Mouse (Mus musculus): ENCODE results near the gene Gramd1b. TPM values are rescaled to one million over a fixed set of nuclear protein-coding genes. Genes with fewer than 3 reads are reported as not detected.

Gramd1b gene
- 100 to 1,000 TPM; 134 to 191 (median 158) TPM for total RNA-seq (2022)

DNA sequence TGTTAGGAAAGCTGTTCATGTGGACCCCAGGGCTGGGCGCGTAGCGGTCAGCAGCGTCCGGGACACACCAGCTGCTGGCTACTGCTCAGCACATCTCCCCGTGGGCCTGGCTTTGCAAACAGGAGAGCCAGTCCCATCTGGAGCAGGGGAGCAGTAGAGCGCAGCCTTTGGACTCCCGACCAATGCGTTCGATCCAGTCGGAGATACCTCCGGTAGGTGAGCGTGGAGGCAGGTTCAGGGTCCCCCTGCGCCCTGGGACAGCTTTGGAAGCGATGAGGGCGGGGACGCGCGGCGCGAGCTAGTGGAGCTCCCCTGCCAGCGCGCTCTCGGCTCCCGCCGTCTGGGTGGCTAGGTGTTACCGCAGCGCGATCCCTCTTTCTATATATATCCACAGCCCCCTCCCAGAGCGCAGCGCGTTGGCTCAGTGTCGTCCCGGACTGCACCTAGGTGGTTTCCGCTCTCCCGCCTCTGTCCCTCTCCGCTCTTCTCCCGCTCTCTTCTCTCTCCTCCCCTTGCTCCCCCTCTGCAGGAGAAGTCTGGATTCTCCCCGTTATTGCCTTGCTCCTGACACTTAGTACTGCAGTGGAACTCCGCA lies at the start of gene Gramd1b:
Gene Gramd1b, minus strand, starts transcription at position 357 of the 595 bp plus-strand sequence.
- no peak for DNase-seq (ENCODE audit: low spot score in 2 of 2)

- DNase-seq (ENCODE audit: low spot score in 2 of 2) = no peak
These were observed 47.8 kb upstream of the Gramd1b start for GRCm38 (mm10) chr9:40578726-40579625.

GRCm38 (mm10) chr9:40577132-40577531 lies 45.9 kb upstream of the Gramd1b start:
- no peak for DNase-seq (ENCODE audit: low spot score in 2 of 2)

GRCm38 (mm10) chr9:40575053-40575985 lies 44.1 kb upstream of the Gramd1b start:
- DNase-seq (ENCODE audit: low spot score in 2 of 2) = no peak

DNA sequence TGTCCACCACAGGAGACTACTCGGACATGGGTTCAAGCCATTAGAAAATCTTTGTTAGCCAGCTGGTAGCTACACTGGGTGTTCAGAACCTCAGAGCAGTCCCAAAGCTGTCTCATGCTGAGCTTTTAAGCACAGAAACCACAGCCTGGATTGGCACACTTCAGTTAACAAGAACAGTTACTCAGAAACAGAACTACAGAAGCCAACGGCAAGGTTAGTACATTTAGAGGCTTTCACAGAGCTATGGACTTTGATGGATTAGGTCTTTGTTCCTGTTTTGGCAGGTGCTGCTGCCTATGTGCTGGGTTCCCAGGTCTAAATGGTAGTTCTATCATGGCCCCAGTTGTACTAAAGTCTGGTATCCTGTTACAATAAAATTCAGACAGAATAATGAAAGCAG lies 40.1 kb upstream of the Gramd1b start:
- DNase-seq (ENCODE audit: low spot score in 2 of 2) = no peak

DNA sequence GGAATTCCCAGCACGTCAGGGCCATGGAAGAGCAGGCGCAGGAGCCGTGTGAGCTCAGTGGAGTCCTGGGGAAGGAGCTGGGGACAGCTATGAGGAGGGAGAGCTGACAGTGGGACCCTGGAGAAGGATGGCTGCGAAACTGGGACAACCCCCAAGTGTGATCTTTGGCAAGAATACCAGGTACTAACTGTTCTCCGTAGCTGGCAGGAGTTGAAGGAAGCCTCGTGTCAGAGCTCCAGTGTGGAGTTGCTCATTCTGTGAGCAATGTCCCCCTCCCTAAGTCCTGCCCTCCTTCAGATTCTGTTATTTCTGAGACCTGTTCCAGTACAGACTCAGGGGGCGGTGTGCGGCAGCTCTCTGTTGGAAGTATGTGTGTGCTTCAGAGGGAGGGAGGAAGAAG lies 36.9 kb upstream of the Gramd1b start:
- peak in 1 of 2 experiments; percentile 16 for DNase-seq (ENCODE audit: low spot score in 2 of 2)

- no peak for DNase-seq (ENCODE audit: low spot score in 2 of 2)
These were observed 32.6 kb upstream of the Gramd1b start for GRCm38 (mm10) chr9:40563750-40564149.

DNA sequence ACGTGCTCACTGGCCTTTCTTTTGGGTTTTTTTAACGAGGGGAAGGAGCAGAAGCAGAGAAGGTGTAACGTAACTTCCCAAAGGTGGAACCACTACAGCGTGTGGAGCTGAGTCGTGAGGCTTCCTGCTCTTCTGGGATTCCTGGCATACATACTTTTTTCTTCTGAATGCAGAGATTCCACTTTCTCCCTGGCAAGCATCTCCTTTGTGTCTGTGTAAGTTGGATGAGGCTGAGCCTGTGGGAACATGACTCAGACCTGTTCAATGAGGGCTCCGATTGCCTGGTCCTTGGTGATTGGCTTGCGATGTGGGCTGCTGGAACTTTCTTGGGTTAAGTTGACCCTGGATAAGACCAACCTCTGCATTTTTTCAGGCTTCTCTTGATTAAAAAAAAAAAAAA lies 28.5 kb upstream of the Gramd1b start:
- DNase-seq (ENCODE audit: low spot score in 2 of 2) = no peak

GRCm38 (mm10) chr9:40557796-40558195 lies 26.6 kb upstream of the Gramd1b start:
- DNase-seq (ENCODE audit: low spot score in 2 of 2) = no peak

DNA sequence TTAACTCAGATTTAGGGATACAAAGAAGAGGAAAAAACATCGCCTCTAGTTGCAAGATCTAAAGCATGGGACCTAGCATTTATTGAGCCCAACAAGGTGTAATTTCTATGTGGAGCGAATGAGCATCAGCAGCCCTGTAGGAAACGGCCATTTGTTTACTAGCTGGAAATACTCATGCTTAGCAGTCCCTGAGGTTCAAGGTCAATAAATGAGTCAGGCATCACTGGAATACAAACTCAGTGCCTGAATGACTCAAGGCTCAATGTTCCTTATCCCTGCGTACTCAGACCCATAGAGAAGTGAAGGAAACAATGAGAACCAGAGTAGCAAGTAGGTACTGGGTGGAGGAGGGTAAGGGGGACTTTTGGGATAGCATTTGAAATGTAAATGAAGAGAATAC lies 25.2 kb upstream of the Gramd1b start:
- DNase-seq (ENCODE audit: low spot score in 2 of 2) = no peak

DNA sequence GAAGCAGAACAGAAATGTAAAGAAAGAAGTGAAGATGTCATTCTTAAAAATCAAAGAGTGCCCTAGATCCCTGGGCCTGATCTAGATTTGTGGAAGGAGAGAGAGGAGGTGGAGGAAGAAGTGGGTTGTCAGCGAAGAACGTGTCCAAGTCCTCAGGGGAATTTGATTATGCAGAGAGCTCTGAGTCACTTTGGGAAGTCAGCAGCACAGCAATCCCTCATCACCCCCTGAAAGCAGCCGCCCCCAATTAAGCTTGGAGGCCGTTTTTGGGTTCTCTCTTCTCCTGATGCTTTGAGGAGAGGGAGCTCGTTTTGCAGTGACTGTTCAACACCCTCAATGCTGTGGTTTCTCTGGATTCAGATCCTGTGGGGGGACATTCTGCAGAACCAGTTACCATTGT lies 24.1 kb upstream of the Gramd1b start:
- DNase-seq (ENCODE audit: low spot score in 2 of 2) = no peak

DNA sequence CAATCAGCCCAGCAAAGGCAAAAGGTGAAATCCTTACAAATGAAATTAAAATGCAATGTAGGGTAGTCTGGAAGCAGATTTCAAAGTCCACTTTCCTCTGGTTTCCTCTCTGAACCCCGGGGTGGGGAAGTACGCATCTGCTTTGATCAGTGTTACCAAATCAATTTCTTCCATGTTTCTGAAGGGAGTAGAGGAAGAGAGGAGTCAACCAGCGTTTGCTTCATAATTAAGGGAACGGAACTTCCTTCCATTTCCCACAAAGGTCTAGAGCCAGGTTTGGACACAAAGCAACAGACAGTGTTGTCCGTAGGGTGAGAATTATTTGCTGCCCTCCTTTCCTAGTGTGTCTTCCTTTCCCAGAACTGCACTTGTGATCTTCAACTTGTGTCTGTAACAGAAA lies 16.7 kb upstream of the Gramd1b start:
- DNase-seq (ENCODE audit: low spot score in 2 of 2) = no peak

DNA sequence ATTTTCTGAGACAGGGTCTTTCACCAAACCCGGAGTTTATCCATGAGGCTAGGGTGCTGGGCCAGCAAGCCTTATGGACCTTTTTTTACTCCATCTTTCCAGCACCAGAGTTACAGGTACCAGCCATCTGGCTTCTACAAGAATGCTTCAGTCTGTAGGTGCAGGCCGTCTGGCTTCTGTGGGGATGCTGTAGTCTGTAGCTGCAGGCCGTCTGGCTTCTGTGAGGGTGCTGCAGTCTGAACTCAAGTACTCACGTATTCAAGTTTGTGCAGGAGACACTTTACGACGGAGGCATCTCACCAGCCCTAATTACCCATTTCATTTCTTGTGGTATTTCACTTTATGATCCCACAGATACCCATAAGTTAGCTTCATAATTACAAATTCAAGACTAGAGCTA lies 14.0 kb upstream of the Gramd1b start:
- no peak for DNase-seq (ENCODE audit: low spot score in 2 of 2)

- no peak for DNase-seq (ENCODE audit: low spot score in 2 of 2)
These were observed 8.5 kb upstream of the Gramd1b start for GRCm38 (mm10) chr9:40539588-40540140.

DNA sequence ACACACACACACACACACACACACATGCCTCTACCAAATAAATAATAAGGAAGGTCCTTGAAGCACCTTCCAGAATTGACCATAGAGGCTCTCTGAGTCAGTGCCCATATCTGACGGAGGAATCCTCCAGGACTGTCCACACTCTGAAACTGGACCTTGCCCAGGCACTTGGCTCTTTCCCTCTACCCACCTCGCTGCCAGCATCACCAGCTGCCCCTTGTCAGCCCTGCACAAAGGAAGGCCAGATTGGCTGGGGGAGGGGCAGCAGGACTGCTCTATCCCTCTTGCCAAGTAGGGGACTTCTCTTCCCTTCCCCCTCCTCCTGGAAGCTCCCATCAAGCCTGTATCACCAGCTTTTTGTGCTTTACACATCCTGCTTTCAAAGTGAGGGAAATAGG lies 6.5 kb upstream of the Gramd1b start:
- DNase-seq (ENCODE audit: low spot score in 2 of 2) = peak; percentile 30 to 37

DNA sequence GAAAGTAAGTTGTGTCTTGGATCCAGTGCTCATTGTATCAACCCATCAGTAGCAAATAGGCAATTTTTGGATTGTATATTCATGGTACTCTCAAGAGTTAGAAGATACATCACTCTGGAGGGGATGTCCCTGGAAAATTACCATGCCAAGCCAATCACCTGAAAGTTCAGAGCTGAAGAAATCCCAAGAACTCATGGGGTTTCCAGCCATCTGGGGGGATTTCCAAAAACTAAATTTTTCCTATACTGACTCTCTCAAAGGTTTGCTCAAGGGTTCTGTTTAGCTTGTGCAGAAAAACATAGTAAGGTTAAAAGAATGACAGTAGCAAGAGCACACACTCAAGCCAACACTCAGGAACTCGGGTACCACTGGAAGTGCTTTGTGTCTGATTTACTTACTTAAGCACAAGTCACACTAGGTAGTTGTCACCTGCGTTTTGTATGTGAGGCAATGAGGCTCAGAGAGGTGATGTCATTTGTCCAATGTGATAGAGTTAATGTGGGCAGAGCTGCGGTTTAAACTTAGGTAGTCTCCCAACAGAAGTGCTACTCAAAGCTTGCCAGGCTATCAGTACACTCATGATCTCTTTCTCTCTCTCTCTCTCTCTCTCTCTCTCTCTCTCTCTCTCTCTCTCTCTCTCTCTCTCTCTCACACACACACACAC lies 6.0 kb upstream of the Gramd1b start:
- no peak for DNase-seq (ENCODE audit: low spot score in 2 of 2)

GRCm38 (mm10) chr9:40530536-40530935 lies 647 bp downstream of the Gramd1b start:
- DNase-seq (ENCODE audit: low spot score in 2 of 2) = no peak

DNA sequence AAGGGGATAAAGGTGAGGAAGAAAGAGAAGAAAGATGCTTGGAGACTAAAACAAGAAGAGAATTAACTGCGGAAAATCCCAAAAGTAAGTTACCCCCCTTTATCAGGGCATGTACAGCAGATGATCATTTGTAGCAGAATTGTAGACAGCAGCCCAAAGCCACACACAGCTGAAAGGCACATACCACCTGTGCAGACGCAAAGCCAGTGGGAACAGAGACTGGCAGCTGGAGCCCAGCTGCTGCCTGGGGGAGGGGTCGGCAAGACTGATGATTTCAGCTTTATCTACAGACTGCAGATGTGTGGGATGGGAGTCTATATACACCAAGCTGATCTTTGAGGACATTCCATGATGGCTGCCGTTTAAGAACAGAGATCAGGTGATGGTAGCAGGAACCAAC lies 2.5 kb downstream of the Gramd1b start:
- DNase-seq (ENCODE audit: low spot score in 2 of 2) = no peak

DNA sequence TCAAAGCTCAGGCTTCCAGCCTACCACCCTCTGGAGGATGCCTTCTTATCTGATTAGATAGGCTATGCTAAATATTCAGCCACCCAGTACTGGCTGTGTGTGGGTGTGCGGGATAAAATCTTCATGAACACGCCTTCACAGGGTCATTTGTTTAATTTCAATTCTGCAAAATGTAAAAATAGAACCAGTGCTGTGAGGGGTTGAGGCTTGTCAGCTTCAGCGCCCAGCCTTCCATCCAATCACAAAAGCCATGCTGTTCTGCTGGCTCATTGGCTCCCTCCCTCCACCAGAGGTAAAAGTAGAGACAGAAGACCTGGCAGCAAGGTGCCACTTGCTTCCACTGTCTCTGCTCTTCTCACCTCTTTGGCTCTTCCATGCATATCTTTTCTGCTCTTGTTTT lies 4.3 kb downstream of the Gramd1b start:
- no peak for DNase-seq (ENCODE audit: low spot score in 2 of 2)

- DNase-seq (ENCODE audit: low spot score in 2 of 2) = peak in 1 of 2 experiments; percentile 33
These were observed 9.0 kb downstream of the Gramd1b start for GRCm38 (mm10) chr9:40522156-40522555.

DNA sequence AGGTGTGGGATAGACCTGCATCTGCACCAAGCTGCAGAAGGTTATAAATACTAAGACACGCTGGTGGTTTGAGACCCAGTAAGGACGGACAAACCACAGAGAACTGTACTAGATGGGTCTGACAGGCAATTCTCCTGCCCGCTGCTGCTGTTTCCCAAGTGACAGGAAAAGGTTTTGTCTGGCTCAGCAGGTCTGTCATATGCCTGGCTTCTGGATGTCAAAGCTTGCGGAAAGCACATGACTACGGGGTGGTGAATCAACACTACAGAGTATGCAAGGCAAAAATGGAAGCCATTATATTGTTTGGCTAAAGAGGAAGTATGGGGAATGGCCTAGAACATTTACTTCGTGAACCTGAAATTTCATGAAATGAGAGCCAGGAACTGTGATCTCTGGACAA lies 10.1 kb downstream of the Gramd1b start:
- no peak for DNase-seq (ENCODE audit: low spot score in 2 of 2)
